In genomic region chr7:112854516-112854915, GRCm38 (mm10) we compare ENCODE assay signal across 10 mouse cellular contexts.
A peak's percentile ranks its signal among the peaks of the same experiment; 100 is the strongest.
DNase-seq lines count a peak whose midpoint lies in the region; ATAC-seq lines count a peak whose summit lies in the region.
"Had no signal": no experiment of that assay in that cellular context is flagged by ENCODE, and none has a peak within 500 bp of the region (broad histone marks: within the 10 kb centered on the region; RNA-seq: fewer than 3 reads in every experiment).

No protein-coding gene starts in this region.

- no peaks in the 10 kb centered on the region for H3K27me3 ChIP-seq in hindbrain, embryonic 11.5 days (ENCODE audit: control insufficient read depth, insufficient read depth, low read length)
- no peaks in the 10 kb centered on the region for H3K27me3 ChIP-seq in hindbrain, embryonic 16.5 days (replicated peaks; ENCODE audit: control insufficient read depth, insufficient read depth, low read length)
- peaks cover 11% of the 10 kb centered on the region for H3K27me3 ChIP-seq in midbrain, embryonic 10.5 days (ENCODE audit: low read depth, poor library complexity, severe bottlenecking)
- H3K27me3 ChIP-seq in midbrain, embryonic 15.5 days (replicated peaks), result no peaks in the 10 kb centered on the region
- H3K27me3 ChIP-seq: Patski had no signal

- no peak overlapping the region for H3K4me3 ChIP-seq in hindbrain, embryonic 11.5 days (ENCODE audit: low read depth, low read length)
- no peak overlapping the region for H3K4me3 ChIP-seq in hindbrain, embryonic 16.5 days (ENCODE audit: low read length)
- no peak overlapping the region for H3K4me3 ChIP-seq in midbrain, embryonic 10.5 days
- no peak overlapping the region for H3K4me3 ChIP-seq in midbrain, embryonic 15.5 days

- H3K4me2 ChIP-seq in hindbrain, embryonic 11.5 days (replicated peaks; ENCODE audit: low read depth, low read length), result no peak overlapping the region
- H3K4me2 ChIP-seq in hindbrain, embryonic 16.5 days (ENCODE audit: low read length), result no peak overlapping the region
- no peak overlapping the region for H3K4me2 ChIP-seq in midbrain, embryonic 15.5 days

- H3K27ac ChIP-seq in hindbrain, embryonic 11.5 days (ENCODE audit: low read depth, low read length), result no peak overlapping the region
- H3K27ac ChIP-seq in hindbrain, embryonic 16.5 days (ENCODE audit: low read depth, low read length), result no peak overlapping the region
- H3K27ac ChIP-seq in midbrain, embryonic 10.5 days (replicated peaks), result no peak overlapping the region
- no peak overlapping the region for H3K27ac ChIP-seq in midbrain, embryonic 15.5 days
- H3K27ac ChIP-seq: liver, embryonic 14.5 days had no signal

- 25% methylated on average over 5 of the region's 5 CpGs for WGBS in hindbrain, embryonic 11.5 days
- WGBS in hindbrain, embryonic 16.5 days, result 28% methylated on average over 5 of the region's 5 CpGs
- 27% methylated on average over 5 of the region's 5 CpGs for WGBS in midbrain, embryonic 10.5 days
- 17% methylated on average over 5 of the region's 5 CpGs for WGBS in midbrain, embryonic 15.5 days

- no peaks in the 10 kb centered on the region for H3K9me3 ChIP-seq in hindbrain, embryonic 11.5 days (ENCODE audit: control insufficient read depth, low read length)
- no peaks in the 10 kb centered on the region for H3K9me3 ChIP-seq in hindbrain, embryonic 16.5 days (ENCODE audit: control insufficient read depth, low read length)
- H3K9me3 ChIP-seq in midbrain, embryonic 10.5 days (replicated peaks), result no peaks in the 10 kb centered on the region
- no peaks in the 10 kb centered on the region for H3K9me3 ChIP-seq in midbrain, embryonic 15.5 days

- H3K9ac ChIP-seq in hindbrain, embryonic 11.5 days (ENCODE audit: low read depth, low read length), result no peak overlapping the region
- no peak overlapping the region for H3K9ac ChIP-seq in hindbrain, embryonic 16.5 days (ENCODE audit: low read depth, low read length)
- H3K9ac ChIP-seq in midbrain, embryonic 15.5 days, result no peak overlapping the region
- H3K9ac ChIP-seq: liver, embryonic 14.5 days had no signal

- peaks cover 25% of the 10 kb centered on the region for H3K4me1 ChIP-seq in hindbrain, embryonic 11.5 days (replicated peaks; ENCODE audit: control insufficient read depth, insufficient read depth, low read length)
- peaks cover 31% of the 10 kb centered on the region for H3K4me1 ChIP-seq in hindbrain, embryonic 16.5 days (ENCODE audit: control insufficient read depth, insufficient read depth, low read depth, low read length)
- H3K4me1 ChIP-seq in midbrain, embryonic 10.5 days, result peaks cover 70% of the 10 kb centered on the region
- peaks cover 53% of the 10 kb centered on the region for H3K4me1 ChIP-seq in midbrain, embryonic 15.5 days

- peak; percentile 35 for DNase-seq in hindbrain, embryonic 11.5 days (ENCODE audit: low spot score)
- DNase-seq in midbrain, embryonic 10.5 days (ENCODE audit: low spot score), result peak; percentile 36
- DNase-seq in embryo, embryonic 11 days, result peak; percentile 52
- DNase-seq in retina, embryonic 14.5 days (ENCODE audit: low spot score), result peak; percentile 59
- DNase-seq in T-cell, adult 2 months (ENCODE audit: low spot score), result no peak

- 0 out of 2 replicates have a peak, but pooled peaks have one; percentile 31 for ATAC-seq in hindbrain, embryonic 11.5 days (ENCODE audit: low FRiP score)
- ATAC-seq in hindbrain, embryonic 16.5 days, result no peak
- ATAC-seq in midbrain, embryonic 15.5 days (replicated peaks), result no peak
- no peak for ATAC-seq in megakaryocyte, adult 5-6 weeks (ENCODE audit: poor library complexity, severe bottlenecking)
- ATAC-seq: Patski had no signal

- no peaks in the 10 kb centered on the region for H3K36me3 ChIP-seq in hindbrain, embryonic 11.5 days (ENCODE audit: control insufficient read depth, insufficient read depth, low read length)
- no peaks in the 10 kb centered on the region for H3K36me3 ChIP-seq in hindbrain, embryonic 16.5 days (ENCODE audit: control insufficient read depth, insufficient read depth, low read length)
- H3K36me3 ChIP-seq in midbrain, embryonic 10.5 days, result peaks cover 35% of the 10 kb centered on the region
- H3K36me3 ChIP-seq in midbrain, embryonic 15.5 days (replicated peaks), result no peaks in the 10 kb centered on the region
